Mouse (Mus musculus) thymus, postnatal 36 days (tissue): ENCODE results near the gene Il16.

ENCODE experiments used
- DNase-seq, 2 experiments: peaks; one replicate each; pipeline ENCODE4 v3.0.0; 2022; ENCODE audit warnings: mixed read lengths in 2 of 2

Il16 gene

DNA sequence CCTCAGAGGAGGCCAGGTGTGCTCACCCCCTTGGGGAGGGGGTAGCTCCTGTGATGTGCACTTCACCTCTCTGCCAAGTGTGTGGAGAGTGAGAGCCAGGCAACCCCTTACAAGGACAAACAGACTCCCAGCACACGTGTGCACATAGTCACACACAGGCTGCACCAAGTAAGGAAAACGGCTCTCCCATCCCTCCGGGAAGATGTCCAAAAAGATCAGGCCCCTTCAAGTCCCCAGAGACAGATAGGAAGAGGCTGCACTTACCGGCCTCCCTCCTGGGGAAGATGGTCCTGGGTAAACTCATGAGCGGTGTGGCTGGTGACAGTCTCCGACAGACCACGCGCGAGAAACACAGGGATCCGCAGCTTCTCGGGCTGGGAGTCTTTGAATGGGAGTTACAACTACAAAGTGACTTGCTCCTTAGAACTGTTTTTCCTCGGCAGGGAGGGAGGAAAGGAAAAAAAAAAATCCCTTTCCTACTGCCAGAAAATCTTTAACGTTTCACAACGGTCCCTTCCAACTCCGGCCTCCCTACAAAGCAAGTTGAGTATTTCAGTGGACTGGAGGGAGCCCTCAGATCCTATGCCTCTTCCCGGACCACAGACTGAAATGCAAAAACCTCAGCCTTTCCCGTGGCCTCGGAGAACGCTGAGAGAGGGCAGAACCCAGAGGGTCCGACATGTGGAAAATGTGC lies at the start of gene Il16:
TSS of gene Il16 (minus strand) at position 314 of the 694 bp plus-strand sequence.
- no peak for DNase-seq

DNA sequence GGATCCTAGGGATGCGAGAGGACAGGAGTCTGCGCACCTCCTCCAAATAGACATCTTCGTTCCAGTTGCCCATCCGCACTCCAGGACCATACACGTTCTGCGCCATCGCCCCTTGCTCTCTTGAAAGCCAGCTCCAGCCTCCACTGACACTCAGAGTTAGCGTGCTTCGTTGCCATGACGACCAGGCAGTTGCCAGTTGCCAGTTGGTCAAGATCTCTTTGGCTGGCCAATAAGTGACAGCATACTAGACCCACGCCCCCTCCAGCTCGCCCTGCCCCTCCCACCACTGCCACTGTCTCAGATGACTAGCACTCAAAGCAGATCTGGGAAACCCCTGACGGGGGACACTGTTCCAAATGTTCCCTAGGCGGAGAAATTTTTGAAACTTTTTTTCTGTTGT lies 49.2 kb upstream of the Il16 start, which contains the start of gene Cfap161:
TSS of gene Cfap161 (minus strand) at position 176 of the 400 bp plus-strand sequence.
- DNase-seq = no peak

DNA sequence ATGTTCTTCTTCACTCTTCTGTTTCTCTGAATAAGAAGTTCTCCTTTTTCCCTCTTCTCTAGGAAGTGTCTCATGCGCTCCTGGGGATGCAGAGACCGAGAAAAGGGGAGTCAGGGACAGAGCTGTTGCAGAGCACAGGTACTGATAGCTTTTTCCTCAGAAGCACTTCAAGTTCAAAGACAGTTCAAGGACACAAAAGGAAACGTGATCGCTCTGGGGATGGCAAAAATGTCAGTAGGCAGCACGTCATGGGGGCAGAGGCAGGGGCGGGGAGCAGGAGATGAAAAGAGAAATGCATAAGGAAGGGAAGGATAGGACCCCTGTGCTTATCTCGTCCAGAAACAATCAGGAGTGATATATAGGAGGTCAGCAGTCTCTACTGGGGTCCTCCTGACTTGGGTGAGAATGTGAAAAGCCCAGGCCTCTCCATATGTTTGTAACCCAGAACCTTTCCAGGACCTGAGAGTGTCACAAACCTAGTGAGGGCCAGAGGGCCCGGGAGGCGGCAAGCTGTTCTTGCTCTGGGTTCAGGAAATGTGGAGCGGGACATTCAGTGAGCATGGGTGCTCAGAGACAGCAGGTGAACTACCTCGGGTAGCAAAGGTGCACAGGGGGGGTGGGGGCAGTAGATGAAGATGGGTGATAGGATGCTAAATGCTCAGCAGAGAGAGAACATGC lies 48.6 kb upstream of the Il16 start:
- DNase-seq = no peak

DNA sequence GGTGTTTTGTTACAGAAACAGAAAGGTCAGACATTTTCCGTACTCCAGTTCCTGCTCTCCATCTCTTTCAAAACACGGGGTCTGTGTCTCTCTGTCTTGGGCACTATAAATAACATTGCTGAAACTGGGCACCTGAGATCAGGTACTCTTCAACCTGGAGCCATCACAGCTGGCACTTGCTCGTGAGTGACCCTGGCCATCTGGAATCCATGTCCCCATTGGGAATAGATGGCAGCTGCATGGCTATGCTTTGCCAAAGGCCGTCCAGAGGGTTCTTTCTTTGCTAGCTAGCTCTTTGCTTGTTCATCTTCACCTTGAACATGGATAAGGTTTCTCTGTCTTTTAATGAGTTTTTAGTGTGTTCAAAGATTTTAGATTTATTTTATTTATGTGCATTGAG lies 35.4 kb upstream of the Il16 start:
- no peak for DNase-seq

DNA sequence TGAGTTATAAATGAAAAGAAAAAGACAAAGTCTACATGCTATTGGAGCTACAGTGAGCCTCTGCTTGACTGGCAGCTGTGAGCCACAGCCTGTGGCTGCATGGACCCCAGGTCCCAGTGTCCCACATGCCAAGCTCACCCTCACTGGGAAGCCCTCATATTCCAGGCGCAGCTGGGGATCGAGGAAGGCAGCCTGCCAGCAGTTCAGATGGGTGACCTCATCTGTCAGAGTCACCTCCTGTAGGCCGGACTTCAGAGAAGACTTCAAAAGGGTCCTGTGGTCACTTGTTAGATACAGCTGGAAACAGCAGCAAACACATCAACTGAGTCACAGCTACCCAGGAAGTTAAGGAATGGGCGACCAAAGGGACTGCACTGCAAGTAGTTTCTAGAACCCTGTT lies 34.5 kb upstream of the Il16 start:
- DNase-seq = no peak

DNA sequence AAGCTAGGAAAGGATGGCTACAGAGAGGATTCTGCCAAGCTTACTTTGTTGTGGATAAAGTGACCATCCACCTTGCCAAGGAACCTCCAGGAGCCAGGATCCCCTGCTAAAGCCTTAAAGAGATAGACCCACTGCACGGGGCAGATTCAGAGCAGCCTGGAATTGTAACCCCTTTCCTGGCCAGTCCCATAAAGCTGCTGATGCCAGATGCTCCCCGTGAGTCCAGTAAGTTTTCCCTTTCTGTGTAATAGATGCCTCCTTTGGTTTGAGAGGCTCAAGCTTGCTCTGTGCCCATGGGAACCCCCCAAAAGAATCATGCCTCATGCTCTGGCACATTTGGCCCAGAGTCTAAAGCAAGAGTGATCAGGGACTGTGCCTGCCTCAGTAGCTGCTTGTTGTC lies 33.5 kb upstream of the Il16 start:
- DNase-seq = no peak

DNA sequence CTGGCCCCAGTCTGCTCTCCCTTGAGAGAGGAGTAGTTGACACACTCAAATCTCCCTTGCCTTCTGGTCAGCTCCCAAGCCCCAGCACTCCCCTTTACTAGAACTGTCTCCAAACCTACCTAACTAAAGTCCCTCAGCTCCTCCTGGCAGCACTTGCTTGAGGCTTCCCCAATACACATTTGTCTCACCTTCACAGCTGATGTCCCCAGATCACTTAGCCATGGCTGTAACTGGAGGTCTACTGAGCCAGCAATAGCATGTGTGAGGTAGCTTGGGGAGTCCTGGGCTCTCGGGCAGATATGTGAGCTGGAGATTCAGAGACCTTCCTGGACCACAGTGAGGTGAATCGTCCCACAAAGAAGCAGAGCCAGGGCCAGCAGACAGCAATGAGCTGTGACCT lies 33.0 kb upstream of the Il16 start:
- no peak for DNase-seq

DNA sequence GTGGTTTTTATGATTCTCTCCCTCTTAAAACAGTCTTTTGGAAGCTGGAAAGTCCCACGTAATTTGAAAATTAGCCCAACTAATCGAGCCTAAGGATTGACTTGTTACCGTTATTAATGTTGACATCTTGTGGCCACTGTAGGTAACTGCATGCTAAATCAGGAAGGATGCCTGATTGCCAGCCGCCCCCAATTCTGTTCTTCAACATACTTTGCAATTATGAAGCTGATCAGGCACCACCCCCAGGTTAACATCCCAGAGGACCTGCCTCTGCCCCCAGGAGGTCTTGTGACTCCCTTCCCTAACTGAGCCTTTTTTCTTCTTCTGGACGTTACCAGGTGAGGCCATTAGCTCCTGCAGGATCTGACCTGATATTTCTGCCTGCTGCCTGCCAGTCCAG lies 29.2 kb upstream of the Il16 start:
- no peak for DNase-seq

DNA sequence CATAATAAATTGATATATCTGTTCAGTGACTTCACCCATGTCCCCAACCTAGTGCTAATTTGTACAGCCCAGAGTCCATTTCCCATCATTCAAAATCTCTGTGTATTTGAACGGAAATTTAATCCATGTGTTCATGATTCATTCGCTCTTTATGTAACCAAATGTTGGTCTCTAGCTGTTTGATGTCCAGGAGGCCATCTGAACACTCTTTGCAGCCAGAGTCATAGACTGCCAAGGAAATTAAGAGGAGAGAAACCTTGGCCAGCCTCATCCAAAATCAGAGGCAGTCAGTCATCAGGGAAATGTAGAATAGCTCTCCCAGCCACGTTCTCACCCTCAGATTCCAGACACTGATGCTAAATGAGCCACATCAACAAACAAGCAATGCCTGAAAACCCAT lies 18.1 kb upstream of the Il16 start:
- no peak for DNase-seq

DNA sequence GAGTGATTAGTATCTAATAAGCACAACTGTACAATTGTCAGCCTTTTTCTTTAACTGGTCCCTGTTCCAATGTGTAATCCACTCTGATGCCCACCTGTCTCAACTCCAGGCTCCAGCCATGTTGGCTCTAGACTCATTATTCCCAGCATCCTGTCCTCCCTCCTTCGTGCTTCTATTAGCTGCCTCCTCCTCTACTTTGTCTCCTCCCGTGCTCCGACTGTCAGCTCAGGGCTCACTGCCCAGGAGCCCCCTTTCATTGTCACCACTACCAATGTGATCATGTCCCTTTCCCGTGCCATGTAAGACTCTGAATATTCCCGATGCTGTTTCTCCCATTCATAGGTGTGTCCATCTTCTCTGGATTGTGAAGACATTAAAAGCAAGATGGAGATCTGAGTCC lies 16.8 kb upstream of the Il16 start:
- no peak for DNase-seq

DNA sequence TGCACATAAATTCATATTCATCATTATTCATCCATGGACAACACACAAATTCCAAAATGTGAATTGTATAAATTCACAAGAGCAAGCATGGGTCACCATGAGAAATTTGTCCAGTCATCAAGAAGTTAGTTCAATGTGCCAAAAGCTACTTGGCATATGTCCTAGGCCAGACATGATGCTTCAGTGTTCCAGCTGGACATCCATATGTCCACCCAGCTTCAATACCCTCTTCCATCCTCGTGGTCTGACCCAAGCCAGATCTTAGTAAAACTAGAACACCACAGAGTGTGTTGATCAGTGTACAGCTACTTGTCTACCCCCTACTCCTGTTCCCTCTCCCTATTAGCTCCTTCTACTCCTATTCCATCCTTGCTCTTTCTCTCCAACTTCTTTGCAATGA lies 5.5 kb upstream of the Il16 start:
- DNase-seq = no peak

DNA sequence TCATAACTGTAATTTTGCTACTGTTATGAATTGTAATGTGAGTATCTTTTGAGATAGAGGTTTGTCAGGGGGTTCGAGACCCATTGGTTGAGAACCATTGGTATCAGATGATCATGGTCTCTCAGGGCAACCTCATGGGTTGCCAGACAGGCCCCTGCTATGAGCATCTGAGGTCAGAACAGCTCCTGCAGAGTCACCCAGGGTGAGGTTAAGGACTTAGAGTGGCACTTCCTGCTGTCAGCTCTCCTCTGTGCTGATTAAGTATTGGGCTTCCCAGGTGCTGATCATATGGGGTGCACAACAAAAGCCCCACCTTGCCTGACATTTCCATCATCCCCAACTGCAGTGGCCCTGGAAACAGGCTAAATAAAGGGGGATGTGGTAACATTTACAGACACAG lies 2.9 kb upstream of the Il16 start:
- DNase-seq = no peak

DNA sequence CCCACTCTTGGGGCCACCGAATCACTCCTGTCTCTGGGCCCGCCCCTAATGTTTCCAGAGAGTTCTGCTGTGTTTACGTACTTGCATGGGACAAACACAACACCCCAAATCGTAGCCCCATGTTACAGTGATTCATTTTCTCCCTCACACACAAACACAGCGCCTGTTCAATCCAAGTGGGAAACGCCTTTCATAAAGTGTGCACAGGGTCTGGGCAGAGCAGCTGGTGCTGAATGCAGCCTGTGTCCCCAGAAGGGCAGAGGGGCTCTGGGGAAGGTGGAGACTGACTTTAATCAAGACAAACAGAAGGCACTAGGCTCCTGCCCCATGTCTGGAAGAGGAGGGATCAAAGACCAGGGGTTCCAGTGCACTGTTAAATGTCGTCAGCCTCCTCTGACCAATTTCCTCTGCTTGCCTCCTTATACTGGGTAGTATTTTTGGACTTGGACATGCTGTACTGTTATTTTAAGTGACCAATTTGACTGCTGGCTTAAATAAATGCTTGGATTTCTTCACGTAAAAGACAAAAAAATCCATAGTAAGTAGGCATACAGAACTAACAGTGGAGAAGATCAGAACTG lies 671 bp upstream of the Il16 start:
- no peak for DNase-seq

DNA sequence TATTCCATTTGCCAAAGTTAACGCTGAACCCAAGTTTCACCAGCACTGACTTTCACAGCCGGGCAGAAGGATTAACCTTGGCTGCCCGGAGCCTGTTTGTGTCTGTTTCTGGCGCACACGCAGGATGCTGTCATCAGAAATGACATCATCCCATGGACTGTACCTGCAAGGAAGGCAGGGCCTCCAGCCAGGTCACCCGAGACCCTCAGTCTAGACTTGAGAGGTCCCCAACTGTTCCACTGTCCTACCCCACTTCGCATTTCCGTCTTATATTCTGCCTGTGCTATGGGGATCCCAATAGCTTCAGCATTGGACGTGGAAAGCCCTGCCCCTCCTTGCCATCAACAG lies 487 bp downstream of the Il16 start:
- no peak for DNase-seq

DNA sequence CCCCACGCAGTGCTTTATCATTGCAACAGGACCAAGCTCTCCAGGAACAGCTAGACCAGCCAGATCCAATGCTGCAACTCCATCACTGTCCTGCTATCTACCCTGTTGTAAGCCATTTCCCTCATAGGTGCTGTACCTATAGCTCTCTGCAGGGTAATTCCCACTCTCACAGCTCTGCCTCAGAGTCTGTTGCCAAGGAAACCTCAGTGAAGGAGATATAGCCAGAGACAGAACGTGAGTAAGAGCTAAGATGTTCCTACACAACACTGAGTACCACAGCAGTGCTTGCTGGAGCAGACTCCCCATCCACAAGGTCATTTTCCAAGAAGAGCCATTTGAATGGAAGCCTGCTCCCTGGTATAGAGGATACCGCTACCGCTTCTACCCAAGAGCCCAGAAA lies 1.3 kb downstream of the Il16 start:
- no peak for DNase-seq

DNA sequence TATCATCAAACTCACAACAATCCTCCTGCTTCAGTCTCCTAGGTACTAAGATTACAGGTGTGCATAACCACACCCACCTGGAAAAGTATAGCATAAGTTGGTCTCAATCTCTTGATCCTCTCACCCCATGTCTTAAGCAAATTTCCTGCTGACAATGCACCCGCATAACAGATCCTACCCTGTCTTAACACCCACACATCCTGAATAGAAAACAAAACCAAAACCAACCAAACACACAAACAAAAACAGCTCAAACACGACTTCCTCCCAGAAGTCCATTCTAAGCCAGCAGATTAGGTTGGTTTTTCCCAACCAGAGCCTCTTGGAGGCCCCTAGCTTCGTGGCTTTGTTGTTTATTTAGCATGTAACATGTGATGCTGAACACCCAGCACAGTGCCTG lies 2.8 kb downstream of the Il16 start:
- no peak for DNase-seq

DNA sequence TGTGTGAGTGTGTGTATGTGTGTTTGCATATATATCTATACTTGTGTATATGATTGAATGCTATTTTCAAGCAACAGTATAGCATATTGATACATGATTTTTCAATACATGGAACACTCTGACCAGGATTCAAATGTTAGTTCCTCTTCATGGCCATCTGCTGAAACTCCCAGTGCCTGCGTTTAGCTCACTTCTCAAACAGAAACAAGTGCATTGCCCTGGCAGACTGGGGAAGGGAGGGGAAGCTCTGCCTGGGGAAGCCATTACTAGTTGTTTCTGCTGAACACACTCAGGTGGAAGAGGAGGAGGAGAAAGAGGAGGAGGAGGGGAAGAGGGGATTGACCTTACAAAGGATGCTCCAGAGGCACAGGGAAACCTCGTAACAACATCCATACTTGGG lies 3.5 kb downstream of the Il16 start:
- DNase-seq = no peak

DNA sequence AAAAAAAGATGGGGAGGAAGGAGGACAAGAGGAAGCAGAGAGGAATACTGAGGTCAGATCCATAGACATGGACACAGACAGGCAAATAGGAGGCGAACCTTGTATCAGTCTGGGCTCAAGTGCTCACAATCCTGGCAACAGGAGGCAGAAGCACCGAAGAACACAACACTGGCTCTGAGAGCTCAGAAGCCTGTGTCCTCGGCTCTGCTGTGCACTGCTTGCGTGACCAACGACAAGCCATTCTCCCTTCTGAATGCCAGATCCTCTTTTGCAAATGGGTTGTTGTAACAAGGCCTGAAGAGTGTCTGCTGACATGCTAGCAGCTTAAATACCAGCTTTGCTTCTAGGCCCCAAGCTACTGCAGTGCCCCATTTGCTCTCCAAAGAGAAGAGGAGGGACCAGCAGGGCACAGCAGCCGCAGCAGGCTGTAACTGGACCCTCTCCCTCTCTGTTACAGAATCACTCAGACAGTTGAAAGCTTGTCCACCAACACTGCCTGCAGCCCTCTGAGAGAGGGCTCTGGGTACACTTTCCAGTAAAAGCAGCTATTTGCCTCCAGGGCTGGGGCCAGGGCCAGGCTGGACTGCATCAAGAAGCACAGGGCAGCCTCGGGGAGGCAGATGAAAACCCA lies 5.7 kb downstream of the Il16 start:
- DNase-seq = no peak

DNA sequence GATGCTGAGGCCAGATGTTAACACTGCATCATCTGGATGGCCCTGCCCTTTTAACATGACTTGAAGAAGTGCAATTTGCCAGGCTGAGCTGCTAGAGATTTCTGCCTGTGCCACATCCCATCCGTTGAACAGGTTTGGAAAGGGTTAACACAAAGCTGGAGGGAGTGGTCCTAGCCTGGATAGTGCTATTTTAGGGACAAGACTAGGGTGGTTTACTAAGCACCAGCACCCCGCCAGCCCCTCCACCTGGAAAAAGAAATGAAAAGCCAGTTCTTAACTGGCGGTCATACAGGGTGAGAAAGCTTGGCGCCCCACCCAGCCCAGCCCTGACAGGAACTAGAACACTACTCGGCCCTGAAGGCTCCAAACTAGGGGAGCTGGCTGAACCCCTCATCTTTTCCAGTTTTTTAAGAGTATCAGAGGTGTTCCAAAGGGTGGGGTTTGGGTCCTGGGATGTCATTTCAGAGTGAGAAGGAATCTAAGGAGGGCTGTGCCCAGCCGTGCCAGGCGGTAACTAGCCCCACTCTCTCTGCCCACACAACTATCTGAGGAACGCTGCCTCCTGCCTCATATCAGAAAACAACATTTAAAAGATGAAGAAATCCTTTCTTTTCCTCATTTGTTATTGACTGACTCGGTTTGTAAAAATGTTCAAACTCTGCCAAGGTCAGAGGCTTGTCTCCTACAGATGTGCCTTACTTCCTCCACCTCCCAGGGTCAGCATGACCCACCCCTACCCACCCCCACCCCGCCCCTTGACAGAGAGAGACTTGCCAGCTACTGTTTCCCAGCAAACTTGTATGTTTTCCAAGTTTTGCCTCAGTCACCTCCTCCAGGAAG lies 6.7 kb downstream of the Il16 start:
- no peak for DNase-seq

DNA sequence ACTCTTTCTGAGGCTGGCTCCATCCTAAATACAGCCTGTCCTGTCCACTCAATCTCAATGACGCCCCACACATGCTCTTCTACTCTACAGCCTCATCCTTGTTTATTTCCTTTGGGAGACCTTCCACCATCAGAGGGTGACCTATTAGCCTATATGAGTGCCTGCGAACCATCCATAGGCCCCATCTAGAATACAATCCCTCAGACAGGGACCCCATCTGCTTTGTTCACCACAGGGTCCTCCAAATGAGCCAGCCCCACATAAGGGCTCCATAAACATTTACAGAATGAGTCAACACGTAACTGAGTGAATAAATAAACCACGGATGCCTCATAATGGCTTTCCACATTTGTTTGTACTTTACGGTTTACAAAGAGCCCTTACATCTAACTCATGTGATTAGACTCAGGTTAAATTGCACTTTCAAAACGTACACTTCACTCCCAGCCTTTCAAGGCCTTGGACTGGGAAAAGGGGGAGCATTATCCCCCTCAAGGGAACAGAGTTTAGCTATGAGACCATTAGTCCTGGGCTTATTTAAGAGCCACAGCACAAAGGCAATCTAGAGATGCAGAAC lies 7.5 kb downstream of the Il16 start:
- DNase-seq = no peak

DNA sequence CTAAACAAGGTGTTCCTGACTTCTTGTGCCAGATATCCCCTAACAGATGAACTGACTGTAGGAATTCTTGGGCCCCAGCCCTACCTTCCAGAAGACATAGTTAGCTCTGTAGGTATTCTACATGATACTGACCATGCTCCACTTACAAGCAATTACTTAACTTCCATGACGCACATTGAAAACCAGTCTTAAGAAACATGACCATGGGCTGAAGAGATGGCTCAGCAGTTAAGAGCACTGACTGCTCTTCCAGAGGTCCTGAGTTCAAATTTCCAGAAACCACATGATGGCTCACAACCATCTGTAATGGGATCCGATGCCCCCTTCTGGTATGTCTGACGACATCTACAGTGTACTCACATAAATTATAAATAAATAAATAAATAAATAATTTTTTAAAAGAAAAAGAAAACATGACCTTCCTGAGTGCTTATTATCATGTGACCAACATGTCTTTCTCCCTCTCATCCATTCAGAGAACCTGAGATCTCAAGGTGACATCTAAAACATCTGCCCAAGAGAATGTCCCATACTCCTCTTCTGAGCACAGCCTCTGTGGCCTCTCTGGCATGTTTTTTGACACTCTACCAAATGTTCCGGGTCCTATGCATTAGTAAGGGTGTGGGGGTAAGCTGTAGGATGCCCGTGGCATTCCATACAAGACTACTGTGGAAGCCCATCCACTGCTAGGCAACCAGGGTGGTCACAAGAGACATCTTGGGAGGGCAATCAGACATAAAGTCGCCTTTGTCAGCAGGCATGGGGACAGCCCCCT lies 9.0 kb downstream of the Il16 start:
- DNase-seq = no peak
